Mouse (Mus musculus): ENCODE data around the gene Vmn1r51. TPM values are rescaled to one million over a fixed set of nuclear protein-coding genes. Genes with fewer than 3 reads are reported as not detected.
"Not testable (repeated sequence)": the region's sequence is repeated elsewhere in the genome, so short reads cannot be mapped to it uniquely, and the experiment has no call there.

The Vmn1r51 gene
- not detected in 2 replicates for polyA plus RNA-seq (2014; fragmentation: Nextera tagmentation; extraction: Ambion mirVana)

DNA sequence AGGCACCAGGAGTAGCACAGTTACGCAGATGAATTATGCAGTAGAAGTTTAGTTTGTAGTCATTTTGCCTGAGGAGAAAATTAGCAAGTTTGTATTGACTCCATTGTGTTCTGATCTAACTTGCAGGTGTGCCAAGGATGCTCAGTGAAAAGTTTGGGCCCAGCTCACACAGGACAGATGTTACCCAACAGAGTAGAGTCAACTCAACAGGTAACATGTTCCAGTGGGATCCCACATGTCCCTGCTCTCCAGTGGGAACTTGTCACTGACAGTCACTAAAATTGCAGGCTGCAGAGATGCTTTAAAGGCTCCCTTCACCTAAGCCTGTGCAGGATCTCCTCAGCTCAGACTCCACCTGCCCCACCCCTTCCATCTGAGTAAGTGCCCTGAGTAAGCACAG is at the start of gene Vmn1r51:
Vmn1r51 (plus strand) TSS at position 301 of the 400 bp plus-strand sequence.
- not testable (repeated sequence) for H3K27me3 ChIP-seq (ENCODE audit: control insufficient read depth, insufficient read depth, low read length); H3K36me3 ChIP-seq (ENCODE audit: control insufficient read depth, insufficient read depth, low read length); H3K27ac ChIP-seq (replicated peaks in 1 of 2; ENCODE audit: control insufficient read depth in 1 of 2, insufficient read depth in 1 of 2, low read depth in 2 of 2, low read length in 2 of 2); H3K9me3 ChIP-seq (ENCODE audit: control insufficient read depth, low read length); H3K4me1 ChIP-seq (ENCODE audit: control insufficient read depth in 2 of 2, insufficient read depth in 2 of 2, low read length in 2 of 2); ATAC-seq (ENCODE audit: insufficient number of reproducible peaks, insufficient read depth, low FRiP score, low read depth); H3K9ac ChIP-seq (ENCODE audit: low read length); H3K4me2 ChIP-seq (ENCODE audit: low read length); H3K4me3 ChIP-seq (ENCODE audit: control insufficient read depth in 1 of 2, insufficient read depth in 1 of 2, low read depth in 1 of 2, low read length in 2 of 2)
- 80% methylated on average over 1 of the region's 1 CpGs for WGBS

DNA sequence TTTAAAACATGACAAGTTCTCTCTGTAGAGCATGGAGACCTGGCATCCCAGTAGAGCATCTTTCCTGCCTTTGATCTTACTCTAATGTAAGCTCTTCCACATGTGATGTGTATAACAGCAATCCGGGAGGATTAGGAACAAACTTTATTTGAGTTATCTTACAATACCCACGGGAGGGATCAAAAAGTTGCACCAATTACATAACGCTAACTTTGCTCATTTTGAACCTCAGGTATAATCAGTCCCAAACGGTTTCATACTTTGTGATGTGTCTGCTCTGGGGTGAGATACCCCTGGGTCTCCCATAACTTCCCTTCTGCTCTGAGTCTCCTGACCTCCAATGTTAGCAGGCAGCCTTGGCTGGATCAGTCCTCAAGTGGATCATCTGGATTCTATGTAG is 44.0 kb upstream of the Vmn1r51 start, which contains the start of gene Vmn1r49:
Vmn1r49 (minus strand) TSS at position 101 of the 400 bp plus-strand sequence.
- no peaks in the 10 kb centered on the region for H3K36me3 ChIP-seq (ENCODE audit: control insufficient read depth, insufficient read depth, low read length)
- no peak within 1 kb of the TSS for H3K4me3 ChIP-seq (ENCODE audit: control insufficient read depth in 1 of 2, insufficient read depth in 1 of 2, low read depth in 1 of 2, low read length in 2 of 2)
- ATAC-seq (ENCODE audit: insufficient number of reproducible peaks, insufficient read depth, low FRiP score, low read depth), result no peak
- no peak within 1 kb of the TSS for H3K27ac ChIP-seq (replicated peaks in 1 of 2; ENCODE audit: control insufficient read depth in 1 of 2, insufficient read depth in 1 of 2, low read depth in 2 of 2, low read length in 2 of 2)
- no peaks in the 10 kb centered on the region for H3K27me3 ChIP-seq (ENCODE audit: control insufficient read depth, insufficient read depth, low read length)
- H3K9ac ChIP-seq (ENCODE audit: low read length), result no peak within 1 kb of the TSS
- H3K4me2 ChIP-seq (ENCODE audit: low read length), result no peak within 1 kb of the TSS
- WGBS, result 65% methylated on average over 4 of the region's 4 CpGs
- no peaks in the 10 kb centered on the region for H3K4me1 ChIP-seq (ENCODE audit: control insufficient read depth in 2 of 2, insufficient read depth in 2 of 2, low read length in 2 of 2)
- H3K9me3 ChIP-seq (ENCODE audit: control insufficient read depth, low read length), result no peaks in the 10 kb centered on the region

- ATAC-seq (ENCODE audit: insufficient number of reproducible peaks, insufficient read depth, low FRiP score, low read depth), result no peak
- H3K9ac ChIP-seq (ENCODE audit: low read length), result no peak overlapping the region
Measured at GRCm38 (mm10) chr6:90100566-90100965, 21.8 kb upstream of the Vmn1r51 start.

DNA sequence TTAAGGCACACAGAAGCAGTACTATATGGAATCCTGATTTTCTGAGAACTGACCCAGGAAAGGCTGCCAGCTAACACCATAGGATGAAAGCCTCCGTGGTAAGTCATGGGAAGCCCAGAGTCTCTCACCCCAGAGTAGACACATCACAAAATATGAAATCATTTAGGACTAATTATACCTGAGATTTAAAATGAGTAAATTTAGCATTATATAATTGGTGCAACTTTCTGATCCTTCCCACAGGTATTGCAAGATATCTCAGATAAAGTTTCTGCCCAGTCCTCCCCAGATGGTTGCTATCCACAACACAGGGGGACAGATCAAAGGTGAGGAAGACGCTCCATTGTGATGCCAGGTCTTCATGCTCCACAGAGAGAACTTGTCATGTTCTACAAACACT is 21.3 kb upstream of the Vmn1r51 start, which contains the start of gene Vmn1r50:
Vmn1r50 (plus strand) TSS at position 301 of the 400 bp plus-strand sequence.
- Histone ChIP-seq H3K4me1 (ENCODE audit: control insufficient read depth in 2 of 2, insufficient read depth in 2 of 2, low read length in 2 of 2) (no peaks in the 10 kb centered on the region), H3K27ac (replicated peaks in 1 of 2; ENCODE audit: control insufficient read depth in 1 of 2, insufficient read depth in 1 of 2, low read depth in 2 of 2, low read length in 2 of 2) (no peak within 1 kb of the TSS), H3K9ac (ENCODE audit: low read length) (no peak within 1 kb of the TSS), H3K27me3 (ENCODE audit: control insufficient read depth, insufficient read depth, low read length) (no peaks in the 10 kb centered on the region), H3K4me2 (ENCODE audit: low read length) (no peak within 1 kb of the TSS), H3K9me3 (ENCODE audit: control insufficient read depth, low read length) (peaks cover 6% of the 10 kb centered on the region; the same call in 1 of the 2 replicates), H3K4me3 (ENCODE audit: control insufficient read depth in 1 of 2, insufficient read depth in 1 of 2, low read depth in 1 of 2, low read length in 2 of 2) (no peak within 1 kb of the TSS), H3K36me3 (ENCODE audit: control insufficient read depth, insufficient read depth, low read length) (no peaks in the 10 kb centered on the region)
- ATAC-seq (ENCODE audit: insufficient number of reproducible peaks, insufficient read depth, low FRiP score, low read depth), result no peak
- 47% methylated on average over 2 of the region's 2 CpGs for WGBS

More at GRCm38 (mm10) chr6:90100566-90100965, 21.8 kb upstream of the Vmn1r51 start:
- H3K36me3 ChIP-seq (ENCODE audit: control insufficient read depth, insufficient read depth, low read length), result no peaks in the 10 kb centered on the region
- H3K4me1 ChIP-seq (ENCODE audit: control insufficient read depth in 2 of 2, insufficient read depth in 2 of 2, low read length in 2 of 2), result no peaks in the 10 kb centered on the region
- 79% methylated on average over 2 of the region's 2 CpGs for WGBS
- H3K9me3 ChIP-seq (ENCODE audit: control insufficient read depth, low read length), result peaks cover 6% of the 10 kb centered on the region; the same call in 1 of the 2 replicates
- no peak overlapping the region for H3K27ac ChIP-seq (replicated peaks in 1 of 2; ENCODE audit: control insufficient read depth in 1 of 2, insufficient read depth in 1 of 2, low read depth in 2 of 2, low read length in 2 of 2)
- H3K27me3 ChIP-seq (ENCODE audit: control insufficient read depth, insufficient read depth, low read length), result no peaks in the 10 kb centered on the region
- H3K4me2 ChIP-seq (ENCODE audit: low read length), result no peak overlapping the region
- no peak overlapping the region for H3K4me3 ChIP-seq (ENCODE audit: control insufficient read depth in 1 of 2, insufficient read depth in 1 of 2, low read depth in 1 of 2, low read length in 2 of 2)

DNA sequence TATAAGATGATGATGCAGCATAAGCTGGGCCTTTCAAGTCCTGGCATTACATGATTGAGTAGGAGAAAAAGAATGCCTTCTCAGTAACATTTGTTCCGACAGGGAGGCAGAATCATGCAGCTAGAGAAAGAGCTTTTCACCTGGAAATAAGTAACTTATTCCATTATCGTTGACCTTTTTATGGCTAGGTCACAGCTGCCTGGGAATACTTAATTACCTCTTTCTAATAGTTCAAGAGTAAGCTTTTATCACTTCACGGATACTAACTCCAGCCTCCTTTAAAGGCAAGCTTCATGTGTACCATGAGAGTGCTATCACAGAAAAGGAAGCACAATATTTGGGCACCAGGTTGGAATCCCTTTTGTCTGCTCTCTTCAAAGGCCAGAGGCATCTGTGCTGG is 37.7 kb downstream of the Vmn1r51 start:
- Histone ChIP-seq H3K27ac (replicated peaks in 1 of 2; ENCODE audit: control insufficient read depth in 1 of 2, insufficient read depth in 1 of 2, low read depth in 2 of 2, low read length in 2 of 2) (no peak overlapping the region), H3K9ac (ENCODE audit: low read length) (no peak overlapping the region), H3K4me2 (ENCODE audit: low read length) (no peak overlapping the region), H3K4me3 (ENCODE audit: control insufficient read depth in 1 of 2, insufficient read depth in 1 of 2, low read depth in 1 of 2, low read length in 2 of 2) (no peak overlapping the region), H3K27me3 (ENCODE audit: control insufficient read depth, insufficient read depth, low read length) (no peaks in the 10 kb centered on the region), H3K4me1 (ENCODE audit: control insufficient read depth in 2 of 2, insufficient read depth in 2 of 2, low read length in 2 of 2) (no peaks in the 10 kb centered on the region), H3K36me3 (ENCODE audit: control insufficient read depth, insufficient read depth, low read length) (no peaks in the 10 kb centered on the region), H3K9me3 (ENCODE audit: control insufficient read depth, low read length) (no peaks in the 10 kb centered on the region)
- 72% methylated on average over 3 of the region's 3 CpGs for WGBS
- ATAC-seq (ENCODE audit: insufficient number of reproducible peaks, insufficient read depth, low FRiP score, low read depth), result no peak

GRCm38 (mm10) chr6:90174508-90174907 is 52.1 kb downstream of the Vmn1r51 start, which contains the start of gene Vmn1r52:
Vmn1r52 (plus strand) TSS chr6:90174808.
- Histone ChIP-seq H3K4me1 (ENCODE audit: control insufficient read depth in 2 of 2, insufficient read depth in 2 of 2, low read length in 2 of 2) (no peaks in the 10 kb centered on the region), H3K4me2 (ENCODE audit: low read length) (no peak within 1 kb of the TSS), H3K9ac (ENCODE audit: low read length) (no peak within 1 kb of the TSS), H3K9me3 (ENCODE audit: control insufficient read depth, low read length) (0 out of 2 replicates have a peak, but pooled peaks cover 3% of the 10 kb centered on the region), H3K27me3 (ENCODE audit: control insufficient read depth, insufficient read depth, low read length) (no peaks in the 10 kb centered on the region), H3K4me3 (ENCODE audit: control insufficient read depth in 1 of 2, insufficient read depth in 1 of 2, low read depth in 1 of 2, low read length in 2 of 2) (no peak within 1 kb of the TSS), H3K27ac (replicated peaks in 1 of 2; ENCODE audit: control insufficient read depth in 1 of 2, insufficient read depth in 1 of 2, low read depth in 2 of 2, low read length in 2 of 2) (no peak within 1 kb of the TSS), H3K36me3 (ENCODE audit: control insufficient read depth, insufficient read depth, low read length) (no peaks in the 10 kb centered on the region)
- ATAC-seq (ENCODE audit: insufficient number of reproducible peaks, insufficient read depth, low FRiP score, low read depth), result no peak
- WGBS, result 51% methylated on average over 2 of the region's 2 CpGs

Other genes with a start within 250 kb of the Vmn1r51 start
- gene Vmn1r42, start 246.2 kb upstream of the Vmn1r51 start, polyA plus RNA-seq (2014; fragmentation: Nextera tagmentation; extraction: Ambion mirVana), result not detected in 2 replicates
- gene Vmn1r43, start 246.2 kb upstream of the Vmn1r51 start, polyA plus RNA-seq (2014; fragmentation: Nextera tagmentation; extraction: Ambion mirVana), result not detected in 2 replicates
- not detected in 2 replicates for gene Vmn1r44, start 238.9 kb upstream of the Vmn1r51 start, polyA plus RNA-seq (2014; fragmentation: Nextera tagmentation; extraction: Ambion mirVana)
- gene Vmn1r45, start 182.0 kb upstream of the Vmn1r51 start, polyA plus RNA-seq (2014; fragmentation: Nextera tagmentation; extraction: Ambion mirVana), result not detected in 2 replicates
- not detected in 2 replicates for gene Vmn1r46, start 153.3 kb upstream of the Vmn1r51 start, polyA plus RNA-seq (2014; fragmentation: Nextera tagmentation; extraction: Ambion mirVana)
- gene Vmn1r47, start 106.4 kb upstream of the Vmn1r51 start, polyA plus RNA-seq (2014; fragmentation: Nextera tagmentation; extraction: Ambion mirVana), result not detected in 2 replicates
- not detected in 2 replicates for gene Vmn1r48, start 85.8 kb upstream of the Vmn1r51 start, polyA plus RNA-seq (2014; fragmentation: Nextera tagmentation; extraction: Ambion mirVana)
- gene Vmn1r49, start 44.1 kb upstream of the Vmn1r51 start, polyA plus RNA-seq (2014; fragmentation: Nextera tagmentation; extraction: Ambion mirVana), result not detected in 2 replicates
- not detected in 2 replicates for gene Vmn1r50, start 21.2 kb upstream of the Vmn1r51 start, polyA plus RNA-seq (2014; fragmentation: Nextera tagmentation; extraction: Ambion mirVana)
- not detected in 2 replicates for gene Vmn1r52, start 52.2 kb downstream of the Vmn1r51 start, polyA plus RNA-seq (2014; fragmentation: Nextera tagmentation; extraction: Ambion mirVana)
- not detected in 2 replicates for gene V1ra8, start 80.2 kb downstream of the Vmn1r51 start, polyA plus RNA-seq (2014; fragmentation: Nextera tagmentation; extraction: Ambion mirVana)
- not detected in 2 replicates for gene Vmn1r53, start 101.8 kb downstream of the Vmn1r51 start, polyA plus RNA-seq (2014; fragmentation: Nextera tagmentation; extraction: Ambion mirVana)
- not detected in 2 replicates for gene Vmn1r54, start 123.7 kb downstream of the Vmn1r51 start, polyA plus RNA-seq (2014; fragmentation: Nextera tagmentation; extraction: Ambion mirVana)
- gene BC048671, start 178.6 kb downstream of the Vmn1r51 start, polyA plus RNA-seq (2014; fragmentation: Nextera tagmentation; extraction: Ambion mirVana), result not detected in 2 replicates
- not detected in 2 replicates for gene Chst13, start 202.6 kb downstream of the Vmn1r51 start, polyA plus RNA-seq (2014; fragmentation: Nextera tagmentation; extraction: Ambion mirVana)
- not detected in 2 replicates for gene Uroc1, start 210.7 kb downstream of the Vmn1r51 start, polyA plus RNA-seq (2014; fragmentation: Nextera tagmentation; extraction: Ambion mirVana)
- gene Zxdc, start 246.9 kb downstream of the Vmn1r51 start, polyA plus RNA-seq (2014; fragmentation: Nextera tagmentation; extraction: Ambion mirVana), result 11.0 and 11.5 TPM in 2 replicates

All from heart, embryonic 14.5 days (tissue).